Mouse (Mus musculus) frontal cortex, adult (tissue): ENCODE results near the gene Wdr89.
"Not testable (repeated sequence)": the region's sequence is repeated elsewhere in the genome, so short reads cannot be mapped to it uniquely, and the experiment has no call there.

Source experiments
- ATAC-seq: cut with Nextera tagmentation; 2 replicates; pipeline ENCODE4 v1.9.2; 2017; ENCODE audit warnings: mild to moderate bottlenecking, moderate library complexity, mixed read lengths; ENCODE audit not compliant: low TSS enrichment

The Wdr89 gene

DNA sequence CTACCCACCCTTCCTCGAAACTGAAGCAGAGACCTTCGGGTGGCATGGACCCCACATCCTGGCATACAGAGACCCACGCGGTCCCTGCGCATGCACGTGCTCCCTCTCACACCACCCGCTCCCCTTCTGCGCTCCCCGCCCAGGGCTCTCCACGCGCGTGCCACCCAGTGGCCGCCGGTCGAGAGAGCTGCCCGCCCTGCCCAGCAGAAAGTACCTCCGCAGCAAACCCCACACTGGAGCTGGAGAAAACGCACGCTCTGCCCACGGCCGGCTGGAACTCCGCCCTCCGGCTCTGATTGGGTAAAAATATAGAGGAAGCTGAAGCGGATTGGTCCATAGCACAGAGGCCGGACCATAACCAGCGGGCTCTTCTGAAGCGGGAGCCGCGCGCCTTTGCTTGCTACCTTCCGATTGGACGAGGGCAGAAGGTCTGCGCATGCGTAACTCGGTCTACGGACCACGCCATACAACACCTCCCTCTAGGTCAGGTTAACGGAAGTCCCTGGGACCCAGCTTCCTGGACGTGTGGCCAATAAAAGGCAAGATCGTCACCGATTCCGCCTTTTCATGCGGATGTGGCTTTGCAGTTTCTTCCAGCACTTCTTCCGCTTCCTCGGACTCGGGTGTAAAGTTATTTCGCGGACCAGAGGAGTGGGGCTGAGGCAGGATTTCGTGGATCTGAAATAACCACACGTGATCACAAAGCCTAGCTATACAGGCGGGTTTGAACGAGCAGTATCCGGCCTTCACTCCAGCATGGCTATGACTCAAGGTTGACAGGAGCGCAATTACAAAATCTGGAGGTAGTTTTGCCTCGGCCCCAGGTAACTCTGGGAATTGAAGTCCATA is at the start of gene Wdr89:
TSS of gene Wdr89 (minus strand) at position 280 of the 849 bp plus-strand sequence.
- ATAC-seq, result peak; percentile 97

- no peak for ATAC-seq
Observed at GRCm38 (mm10) chr12:75713596-75713995, 44.3 kb upstream of the Wdr89 start.

- ATAC-seq, result not testable (repeated sequence)
Observed at GRCm38 (mm10) chr12:75712905-75713304, 43.6 kb upstream of the Wdr89 start.

GRCm38 (mm10) chr12:75710596-75711376 is 41.4 kb upstream of the Wdr89 start:
- peak; percentile 91 for ATAC-seq

- no peak for ATAC-seq
Observed at GRCm38 (mm10) chr12:75709506-75709905, 40.2 kb upstream of the Wdr89 start.

- ATAC-seq, result no peak
Observed at GRCm38 (mm10) chr12:75706670-75707069, 37.3 kb upstream of the Wdr89 start.

DNA sequence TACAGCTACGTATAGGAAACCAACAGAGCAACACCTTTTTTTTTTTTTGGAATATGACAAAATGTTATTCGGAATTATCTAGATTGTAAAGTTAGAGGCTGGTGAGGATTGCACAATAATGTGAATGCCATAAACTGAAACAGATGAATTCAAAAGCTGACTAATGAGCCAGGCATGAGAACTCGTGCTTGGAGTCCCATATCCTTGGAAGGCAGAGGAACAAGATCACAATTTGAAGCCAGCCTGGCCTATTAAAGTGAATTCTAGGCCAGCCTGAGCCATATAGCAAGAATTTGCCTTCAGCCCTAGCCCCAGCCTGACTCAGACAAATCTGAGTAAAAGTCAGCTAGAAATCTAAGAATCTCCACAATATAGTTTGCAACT is 33.4 kb upstream of the Wdr89 start:
- ATAC-seq, result no peak

DNA sequence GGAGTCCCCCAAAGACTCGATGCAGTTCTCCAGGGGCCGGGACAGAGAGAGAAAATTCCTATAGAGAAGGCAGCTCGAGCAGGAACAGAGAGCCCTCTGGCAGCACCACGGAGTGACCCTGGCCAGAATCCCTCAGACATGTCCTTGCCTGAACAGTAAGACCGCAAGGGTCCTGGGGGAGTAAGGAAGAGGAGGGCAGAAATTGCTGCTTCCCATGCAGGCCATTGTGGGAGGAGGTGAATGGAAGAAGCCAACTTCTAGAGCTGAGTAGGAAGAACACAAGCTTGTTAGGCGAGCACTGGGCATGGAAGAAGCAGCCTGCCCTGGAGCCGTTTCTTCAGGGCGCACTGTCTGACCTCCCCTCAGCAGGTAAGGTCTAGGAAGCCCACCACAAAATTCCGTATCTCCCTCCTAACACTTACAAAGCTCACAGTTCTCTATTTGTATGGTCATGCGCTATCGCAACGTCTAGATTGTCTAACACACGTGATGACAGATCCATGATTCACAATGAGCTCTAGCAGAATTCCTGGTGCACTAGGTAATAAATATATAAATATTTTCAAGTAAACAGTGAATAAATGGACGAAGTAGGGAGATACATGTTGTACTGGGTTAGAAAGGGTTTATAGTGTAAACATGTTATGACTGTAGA is 32.9 kb upstream of the Wdr89 start:
- ATAC-seq, result peak; percentile 41; the same call in 1 of the 2 replicates

DNA sequence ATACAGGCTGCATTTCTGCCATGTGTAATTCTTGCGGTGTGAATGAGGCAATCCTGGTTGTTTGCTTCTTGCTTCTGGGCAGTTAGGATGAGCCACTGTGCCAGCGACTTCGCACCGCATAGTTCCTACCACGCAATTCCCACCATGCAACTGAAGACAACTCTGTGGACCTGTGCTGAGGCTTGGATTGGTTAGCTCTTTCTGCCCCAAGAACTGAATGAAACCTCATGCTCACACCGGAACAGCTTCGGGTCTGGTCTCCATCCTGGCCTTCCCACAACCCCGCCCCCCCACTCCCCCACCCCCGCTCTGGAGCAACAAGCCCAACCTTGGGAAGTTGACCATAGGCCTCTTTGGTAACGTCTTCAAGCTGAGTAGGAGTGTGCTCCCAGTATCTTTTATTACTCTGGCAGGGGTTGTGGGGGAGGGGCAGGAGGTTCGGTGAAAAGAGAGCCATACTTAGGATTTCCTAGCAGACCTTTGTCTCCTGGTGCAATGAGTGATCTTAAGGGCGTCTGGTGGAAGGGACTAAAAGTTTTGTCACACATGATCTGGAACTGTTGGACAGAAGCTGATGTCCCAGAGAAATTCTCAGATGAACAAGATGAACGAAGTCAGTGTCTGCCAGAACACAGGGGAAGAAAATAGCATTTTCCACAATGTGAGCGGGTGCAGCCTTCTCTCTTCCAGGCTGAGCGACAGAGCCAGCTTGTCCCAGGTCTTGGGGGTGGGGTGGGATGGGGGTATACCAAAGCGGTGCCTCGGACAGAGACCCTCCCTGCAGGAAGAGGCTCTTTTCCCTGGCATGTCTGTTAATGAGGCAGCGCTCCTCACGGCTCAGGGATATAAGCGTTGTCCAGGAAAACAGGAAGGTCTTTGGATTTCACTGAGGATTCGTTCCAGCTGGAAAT is 32.1 kb upstream of the Wdr89 start:
- peak; percentile 77 for ATAC-seq

- no peak for ATAC-seq
Observed at GRCm38 (mm10) chr12:75698692-75699091, 29.4 kb upstream of the Wdr89 start.

GRCm38 (mm10) chr12:75695845-75696244 is 26.5 kb upstream of the Wdr89 start:
- not testable (repeated sequence) for ATAC-seq

DNA sequence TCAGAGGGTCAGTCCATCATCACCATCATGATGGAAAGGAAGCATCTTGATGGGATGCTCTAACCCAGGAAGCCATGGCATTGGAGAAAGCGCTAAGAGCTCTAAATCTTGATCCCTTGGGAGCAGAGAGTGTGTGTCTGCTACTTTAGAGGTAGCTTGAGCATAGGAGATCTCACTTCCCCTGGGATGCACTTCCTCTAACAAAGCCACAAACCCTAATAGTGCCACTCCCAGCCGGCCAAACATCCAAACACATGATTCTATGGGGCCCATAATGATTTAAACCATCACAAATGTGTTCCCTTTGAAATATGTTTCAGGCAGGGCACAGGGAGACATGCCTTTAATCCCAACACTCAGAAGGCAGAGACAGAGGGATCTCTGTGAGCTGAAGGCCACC is 19.7 kb upstream of the Wdr89 start:
- ATAC-seq, result no peak

DNA sequence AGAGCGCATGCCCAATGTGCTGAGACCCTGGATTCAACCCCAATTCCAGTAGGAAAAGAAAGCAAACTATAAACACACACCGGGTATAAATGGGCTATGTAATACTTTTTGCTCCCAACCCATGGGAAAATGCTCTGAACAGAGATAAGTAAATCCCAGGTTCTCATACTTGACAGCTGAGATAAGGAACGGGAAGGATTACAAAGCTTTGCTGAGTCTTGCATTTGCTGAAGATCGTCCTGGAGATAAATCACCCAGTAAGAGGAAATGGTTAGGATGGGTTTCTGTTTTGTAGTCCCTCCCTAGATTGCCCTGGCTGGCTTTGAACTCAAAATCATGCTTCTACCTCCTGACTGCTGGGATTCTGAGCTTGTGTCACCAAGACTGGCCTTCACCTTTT is 18.0 kb upstream of the Wdr89 start:
- no peak for ATAC-seq

- not testable (repeated sequence) for ATAC-seq
Observed at GRCm38 (mm10) chr12:75684026-75684425, 14.7 kb upstream of the Wdr89 start.

- no peak for ATAC-seq
Observed at GRCm38 (mm10) chr12:75683598-75683997, 14.3 kb upstream of the Wdr89 start.

GRCm38 (mm10) chr12:75682842-75683241 is 13.5 kb upstream of the Wdr89 start:
- no peak for ATAC-seq

- no peak for ATAC-seq
Observed at GRCm38 (mm10) chr12:75681101-75681500, 11.8 kb upstream of the Wdr89 start.

DNA sequence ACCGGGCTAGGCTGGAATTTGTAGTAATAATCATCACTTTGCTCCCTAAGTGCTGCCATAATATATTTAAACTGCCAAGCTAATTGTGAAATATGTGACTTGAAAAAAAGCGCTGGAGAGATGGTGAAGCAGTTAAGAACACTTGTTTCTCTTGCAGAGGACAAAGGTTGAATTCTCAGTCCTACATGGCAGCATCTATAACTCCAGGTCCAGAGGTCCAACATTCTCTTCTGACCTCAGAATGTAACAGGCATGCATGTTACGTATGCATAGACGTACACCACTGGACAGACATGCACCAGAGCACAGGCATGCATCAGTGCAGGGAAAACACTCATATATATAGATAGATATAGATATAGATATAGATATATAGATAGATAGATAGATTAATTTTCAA is 9.1 kb upstream of the Wdr89 start:
- no peak for ATAC-seq

DNA sequence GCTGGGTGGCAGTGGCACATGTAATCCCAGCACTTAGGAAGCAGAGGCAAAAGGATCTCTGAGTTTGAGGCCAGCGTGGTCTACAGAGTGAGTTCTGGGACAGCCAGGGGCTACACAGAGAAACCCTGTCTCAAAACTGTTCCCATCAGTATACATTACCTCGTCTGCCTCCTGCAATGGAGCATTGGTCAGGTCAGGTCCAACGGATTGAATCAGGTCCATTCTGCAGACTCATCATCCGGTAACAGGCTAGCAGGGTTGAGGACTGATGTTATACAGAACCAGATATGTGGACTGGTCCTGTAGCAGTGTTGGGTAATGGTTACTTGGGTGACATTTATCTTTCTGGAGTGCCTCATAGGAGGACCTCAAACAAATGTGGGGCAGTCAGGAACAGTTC is 3.3 kb upstream of the Wdr89 start:
- ATAC-seq, result no peak

DNA sequence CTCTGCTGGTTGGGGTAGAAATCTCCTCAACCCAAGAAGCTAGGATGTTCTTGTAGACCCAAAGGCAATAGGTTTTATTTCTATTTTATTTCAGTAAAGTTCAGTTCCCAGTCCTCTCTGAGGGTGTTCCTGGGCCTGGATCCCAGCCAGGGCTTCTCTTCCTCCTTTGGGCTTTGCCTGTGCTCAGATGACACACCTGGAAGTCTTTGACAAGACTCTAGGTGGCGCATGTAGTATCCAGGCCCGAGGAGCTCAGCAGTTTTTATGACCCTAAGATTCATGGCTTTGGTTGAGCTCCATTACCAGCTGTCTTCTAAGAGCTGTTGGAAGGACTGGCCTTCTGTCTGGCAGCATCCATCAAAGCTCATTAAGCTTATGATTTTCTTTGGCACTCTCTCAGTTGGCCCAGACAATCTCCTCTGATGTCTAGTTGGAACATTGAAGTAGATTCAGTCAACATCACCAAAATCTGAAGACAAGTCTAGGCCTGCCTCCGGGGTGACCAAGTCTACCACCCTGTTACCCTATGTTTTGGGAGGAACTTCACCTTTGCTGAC is 2.5 kb upstream of the Wdr89 start:
- ATAC-seq, result no peak

GRCm38 (mm10) chr12:75670611-75671010 is 1.3 kb upstream of the Wdr89 start:
- ATAC-seq, result no peak
